Mouse (Mus musculus) cortical plate, adult 2 months (tissue): Measurements from ENCODE around the gene Zmynd8.

Experiments used
- CTCF ChIP-seq: fragments of 200-500 bp; IDR thresholded peaks from 2 replicates; pipeline ENCODE4 v1.5.1; 2011; ENCODE audit warnings: mild to moderate bottlenecking, control low read depth, low read length; ENCODE audit not compliant: insufficient read depth; ENCODE audit errors: extremely low read depth
- POLR2A ChIP-seq: fragments of 200-500 bp; IDR thresholded peaks from 2 replicates; pipeline ENCODE4 v1.6.1; 2011; ENCODE audit warnings: mild to moderate bottlenecking, low read length, control low read depth; ENCODE audit not compliant: insufficient read depth; ENCODE audit errors: extremely low read depth

GRCm38 (mm10) chr2:165900351-165901126 is 1.7 kb upstream of the Zmynd8 start:
- TF ChIP-seq CTCF (no peak), POLR2A (no peak)
